Mouse (Mus musculus): ENCODE measurements around the gene Ltbp4.

Ltbp4 gene

GRCm38 (mm10) chr7:27298816-27299215, 38.7 kb downstream of the Ltbp4 start:
- no peak for DNase-seq (ENCODE audit: low read depth, low spot score)

- no peak for DNase-seq (ENCODE audit: low read depth, low spot score)
These were observed 39.4 kb downstream of the Ltbp4 start for GRCm38 (mm10) chr7:27298033-27298610.

- no peak for DNase-seq (ENCODE audit: low read depth, low spot score)
These were observed 41.0 kb downstream of the Ltbp4 start for GRCm38 (mm10) chr7:27296518-27296917.

- no peak for DNase-seq (ENCODE audit: low read depth, low spot score)
These were observed 41.5 kb downstream of the Ltbp4 start for GRCm38 (mm10) chr7:27295956-27296355.

GRCm38 (mm10) chr7:27291795-27292466, 45.6 kb downstream of the Ltbp4 start:
- DNase-seq (ENCODE audit: low read depth, low spot score), result no peak

GRCm38 (mm10) chr7:27290555-27290954, 46.9 kb downstream of the Ltbp4 start:
- no peak for DNase-seq (ENCODE audit: low read depth, low spot score)

- DNase-seq (ENCODE audit: low read depth, low spot score), result no peak
These were observed 48.8 kb downstream of the Ltbp4 start for GRCm38 (mm10) chr7:27288732-27289131.

GRCm38 (mm10) chr7:27285698-27286066, 51.8 kb downstream of the Ltbp4 start:
- peak; percentile 57 for DNase-seq (ENCODE audit: low read depth, low spot score)

GRCm38 (mm10) chr7:27284865-27285697, 52.4 kb downstream of the Ltbp4 start:
- no peak for DNase-seq (ENCODE audit: low read depth, low spot score)

- DNase-seq (ENCODE audit: low read depth, low spot score), result no peak
These were observed 55.3 kb downstream of the Ltbp4 start for GRCm38 (mm10) chr7:27282225-27282624.

GRCm38 (mm10) chr7:27281717-27282116, 55.8 kb downstream of the Ltbp4 start:
- no peak for DNase-seq (ENCODE audit: low read depth, low spot score)

- DNase-seq (ENCODE audit: low read depth, low spot score), result no peak
These were observed 60.3 kb downstream of the Ltbp4 start for GRCm38 (mm10) chr7:27277191-27277590.

GRCm38 (mm10) chr7:27276021-27276420, 61.5 kb downstream of the Ltbp4 start:
- DNase-seq (ENCODE audit: low read depth, low spot score), result no peak

GRCm38 (mm10) chr7:27274916-27275315, 62.6 kb downstream of the Ltbp4 start:
- no peak for DNase-seq (ENCODE audit: low read depth, low spot score)

GRCm38 (mm10) chr7:27273739-27274351, 63.6 kb downstream of the Ltbp4 start:
- DNase-seq (ENCODE audit: low read depth, low spot score), result no peak

GRCm38 (mm10) chr7:27271423-27271822, 66.1 kb downstream of the Ltbp4 start:
- no peak for DNase-seq (ENCODE audit: low read depth, low spot score)

- no peak for DNase-seq (ENCODE audit: low read depth, low spot score)
These were observed 70.9 kb downstream of the Ltbp4 start for GRCm38 (mm10) chr7:27266515-27267128.

GRCm38 (mm10) chr7:27264761-27265160, 72.7 kb downstream of the Ltbp4 start:
- no peak for DNase-seq (ENCODE audit: low read depth, low spot score)

- no peak for DNase-seq (ENCODE audit: low read depth, low spot score)
These were observed 75.6 kb downstream of the Ltbp4 start for GRCm38 (mm10) chr7:27261888-27262287.

GRCm38 (mm10) chr7:27260856-27261255, 76.6 kb downstream of the Ltbp4 start:
- no peak for DNase-seq (ENCODE audit: low read depth, low spot score)

GRCm38 (mm10) chr7:27259771-27260170, 77.7 kb downstream of the Ltbp4 start:
- no peak for DNase-seq (ENCODE audit: low read depth, low spot score)

- no peak for DNase-seq (ENCODE audit: low read depth, low spot score)
These were observed 78.2 kb downstream of the Ltbp4 start for GRCm38 (mm10) chr7:27259271-27259721.

Measured in retina, postnatal 7 days (tissue).